Mouse (Mus musculus) hindbrain, postnatal 0 days (tissue): Measurements from ENCODE around the gene P2ry14. TPM values are rescaled to one million over a fixed set of nuclear protein-coding genes. Genes with fewer than 3 reads are reported as not detected.
"Not testable (repeated sequence)": the region's sequence is repeated elsewhere in the genome, so short reads cannot be mapped to it uniquely, and the experiment has no call there.

Source experiments
- ATAC-seq: fragments of 200-750 bp; cut with Nextera tagmentation; 2 replicates; pipeline ENCODE4 v1.8.0; 2017; ENCODE audit warnings: mild to moderate bottlenecking, moderate TSS enrichment, moderate library complexity
- DNase-seq: peaks from one replicate; pipeline ENCODE4 v3.0.0-alpha.2; 2015; ENCODE audit warnings: low spot score
- H3K27ac ChIP-seq: fragments of 300-500 bp; sonication (generic); 2 replicates; pipeline ENCODE4 v1.5.1; 2014; ENCODE audit warnings: mild to moderate bottlenecking
- H3K27me3 ChIP-seq: fragments of 300-500 bp; sonication (generic); 2 replicates; pipeline ENCODE4 v1.6.1; 2014; ENCODE audit warnings: low read length, mixed read lengths; ENCODE audit not compliant: insufficient read depth
- H3K36me3 ChIP-seq: fragments of 300-500 bp; sonication (generic); 2 replicates; pipeline ENCODE4 v1.6.1; 2014; ENCODE audit warnings: low read length, mixed read lengths; ENCODE audit not compliant: insufficient read depth
- H3K4me1 ChIP-seq: fragments of 300-500 bp; sonication (generic); 2 replicates; pipeline ENCODE4 v1.6.1; 2014; ENCODE audit warnings: antibody characterized with exemption, low read length, mixed read lengths; ENCODE audit not compliant: insufficient read depth
- H3K4me2 ChIP-seq: fragments of 300-500 bp; sonication (generic); 2 replicates; pipeline ENCODE4 v1.6.1; 2014; ENCODE audit warnings: low read depth, mild to moderate bottlenecking, low read length, moderate library complexity, mixed read lengths
- H3K4me3 ChIP-seq: fragments of 300-500 bp; sonication (generic); 2 replicates; pipeline ENCODE4 v1.5.1; 2014; ENCODE audit warnings: low read length
- H3K9ac ChIP-seq: fragments of 300-500 bp; sonication (generic); replicated peaks from 2 replicates; pipeline ENCODE4 v1.6.1; 2014; ENCODE audit warnings: mild to moderate bottlenecking, low read length, moderate library complexity, mixed read lengths
- H3K9me3 ChIP-seq: fragments of 300-500 bp; sonication (generic); 2 replicates; pipeline ENCODE4 v1.6.1; 2016; ENCODE audit warnings: low read length, mixed read lengths
- CTCF ChIP-seq: IDR thresholded peaks from 2 replicates; pipeline ENCODE4 v1.5.1; 2016; ENCODE audit warnings: antibody characterized with exemption, control low read depth, low read depth
- WGBS: fragments of 180-500 bp; shearing (Covaris S2); extraction: QIAGEN DNeasy Blood & Tissue Kit; methylation state at CpG from one replicate; pipeline ENCODE4 v1.1.7; 2014; 5-methylcytosine and 5-hydroxymethylcytosine counted together
- polyA plus RNA-seq: library from polyadenylated mRNA; unstranded; fragments of >200 nt; fragmentation: Nextera tagmentation; extraction: Ambion mirVana; gene quantifications from 2 replicates; pipeline ENCODE4 v1.2.1, GENCODE M21; 2015
- total RNA-seq: library from RNA; depleted of rRNA; stranded (reverse); fragments of >200 nt; gene quantifications from 2 replicates; pipeline ENCODE4 v1.2.3, GENCODE M21; 2014

The P2ry14 gene
- total and polyA plus RNA-seq, 2 experiments from 2014 or later = 1.7 to 4.4 TPM

DNA sequence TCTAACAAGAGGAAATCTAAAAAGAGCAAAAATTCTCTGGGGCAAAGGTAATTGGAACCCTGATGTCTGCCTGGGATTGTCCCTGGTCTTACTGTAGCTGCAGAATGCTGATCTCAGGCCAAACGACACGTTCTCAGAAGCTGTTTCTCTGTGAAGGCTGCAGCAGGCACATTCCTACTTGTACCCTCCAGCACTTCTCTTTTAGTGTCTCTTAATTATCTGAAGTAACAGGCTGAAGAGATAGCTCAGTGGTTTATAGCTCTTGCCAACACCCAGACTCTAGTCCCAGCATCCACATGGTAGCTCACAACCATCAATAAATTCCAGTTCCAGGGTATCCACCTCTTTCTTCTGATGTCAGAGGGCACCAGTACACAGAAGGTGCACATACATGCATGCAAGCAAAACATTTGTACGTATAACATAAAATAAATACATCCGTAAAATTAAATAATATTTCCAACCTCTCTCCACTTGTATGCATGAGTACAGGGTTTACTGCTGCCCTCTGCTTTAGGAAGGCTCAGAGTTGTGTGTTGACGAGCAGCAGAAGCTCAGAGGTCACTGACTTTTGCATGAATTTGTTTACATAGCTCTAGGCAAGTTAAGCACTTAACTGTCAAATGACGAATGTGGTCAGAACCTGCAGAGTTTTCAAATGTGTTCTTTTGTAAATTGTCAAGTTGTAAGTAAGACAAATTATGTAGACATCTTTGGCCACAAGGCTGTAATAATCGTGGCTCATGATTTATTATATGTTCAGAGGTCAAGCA is 27.4 kb downstream of the P2ry14 start:
- WGBS = 65% methylated on average over 7 of the region's 7 CpGs

DNA sequence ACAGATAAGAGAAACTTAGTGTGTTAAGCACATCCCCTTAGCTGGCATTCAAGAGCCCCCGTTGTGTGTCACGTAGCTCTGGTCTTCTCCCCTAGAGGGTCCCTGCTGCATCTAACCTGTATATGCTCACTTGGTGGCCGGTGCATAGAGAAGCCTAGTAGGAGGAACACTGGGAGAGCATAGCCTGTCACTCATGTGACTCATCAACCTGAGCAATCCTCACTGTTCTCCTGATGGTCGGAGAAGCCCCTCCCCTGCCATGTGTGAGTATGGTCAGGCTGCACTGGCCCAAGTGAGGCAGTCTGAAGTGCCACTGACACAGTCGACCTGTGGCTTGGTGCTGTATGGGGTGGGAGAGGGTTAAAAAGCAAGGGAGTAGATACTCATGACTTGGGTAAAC is 28.4 kb downstream of the P2ry14 start:
- Histone ChIP-seq H3K27me3 (no peaks in the 10 kb centered on the region), H3K36me3 (no peaks in the 10 kb centered on the region; the same call in 1 of the 2 replicates), H3K4me3 (no peak overlapping the region), H3K4me1 (no peaks in the 10 kb centered on the region), H3K27ac (no peak overlapping the region), H3K9me3 (no peaks in the 10 kb centered on the region), H3K9ac (no peak overlapping the region), H3K4me2 (no peak overlapping the region)
- ATAC-seq = no peak
- no peak for DNase-seq
- no peak for TF ChIP-seq CTCF
- WGBS = 73% methylated on average over 5 of the region's 5 CpGs

More for the DNA sequence above, 27.4 kb downstream of the P2ry14 start:
- no peaks in the 10 kb centered on the region for H3K9me3 ChIP-seq
- H3K4me1 ChIP-seq = no peaks in the 10 kb centered on the region
- no peak overlapping the region for H3K4me3 ChIP-seq
- no peak for TF ChIP-seq CTCF
- H3K36me3 ChIP-seq = no peaks in the 10 kb centered on the region; the same call in 1 of the 2 replicates
- H3K4me2 ChIP-seq = no peak overlapping the region
- H3K27ac ChIP-seq = no peak overlapping the region
- ATAC-seq = no peak
- H3K9ac ChIP-seq = no peak overlapping the region
- H3K27me3 ChIP-seq = no peaks in the 10 kb centered on the region
- no peak for DNase-seq

DNA sequence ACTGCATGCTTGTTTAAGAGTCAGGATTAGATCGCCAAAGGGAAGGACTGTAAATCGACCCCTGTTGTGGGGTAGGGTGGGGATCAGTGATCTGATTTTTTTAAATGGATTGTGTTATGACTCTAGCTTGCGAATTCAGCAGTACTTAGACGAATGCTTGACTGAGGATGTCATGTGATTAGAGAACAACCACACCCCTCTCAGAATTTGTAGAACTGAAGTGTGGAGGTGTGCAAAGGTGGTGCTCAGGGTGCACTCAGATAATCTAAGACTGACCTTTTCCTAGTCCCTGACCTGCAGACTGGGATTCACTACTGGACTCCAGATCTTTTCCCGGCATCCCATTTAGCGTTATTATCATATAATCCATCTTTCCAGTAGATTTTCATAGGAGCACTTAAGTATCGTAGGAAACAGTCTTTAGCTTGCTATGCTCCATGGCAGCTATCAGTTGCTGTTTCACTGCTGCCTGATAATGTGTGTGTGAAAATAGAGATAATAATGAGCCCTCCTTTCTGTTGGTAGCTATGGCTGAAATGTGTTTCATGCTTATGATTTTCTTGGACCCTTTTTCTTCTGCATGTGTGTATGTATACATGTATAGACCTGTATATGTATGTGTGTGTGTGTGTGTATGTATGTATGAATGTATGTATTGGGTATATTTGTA is 31.5 kb downstream of the P2ry14 start:
- no peak for ATAC-seq
- WGBS = 66% methylated on average over 7 of the region's 7 CpGs
- H3K9me3 ChIP-seq = no peaks in the 10 kb centered on the region
- no peak for TF ChIP-seq CTCF
- H3K4me2 ChIP-seq = no peak overlapping the region
- H3K36me3 ChIP-seq = no peaks in the 10 kb centered on the region; the same call in 1 of the 2 replicates
- H3K27me3 ChIP-seq = no peaks in the 10 kb centered on the region
- no peak for DNase-seq
- no peak overlapping the region for H3K9ac ChIP-seq
- no peak overlapping the region for H3K4me3 ChIP-seq
- no peak overlapping the region; the same call in 1 of the 2 replicates for H3K27ac ChIP-seq
- no peaks in the 10 kb centered on the region for H3K4me1 ChIP-seq

DNA sequence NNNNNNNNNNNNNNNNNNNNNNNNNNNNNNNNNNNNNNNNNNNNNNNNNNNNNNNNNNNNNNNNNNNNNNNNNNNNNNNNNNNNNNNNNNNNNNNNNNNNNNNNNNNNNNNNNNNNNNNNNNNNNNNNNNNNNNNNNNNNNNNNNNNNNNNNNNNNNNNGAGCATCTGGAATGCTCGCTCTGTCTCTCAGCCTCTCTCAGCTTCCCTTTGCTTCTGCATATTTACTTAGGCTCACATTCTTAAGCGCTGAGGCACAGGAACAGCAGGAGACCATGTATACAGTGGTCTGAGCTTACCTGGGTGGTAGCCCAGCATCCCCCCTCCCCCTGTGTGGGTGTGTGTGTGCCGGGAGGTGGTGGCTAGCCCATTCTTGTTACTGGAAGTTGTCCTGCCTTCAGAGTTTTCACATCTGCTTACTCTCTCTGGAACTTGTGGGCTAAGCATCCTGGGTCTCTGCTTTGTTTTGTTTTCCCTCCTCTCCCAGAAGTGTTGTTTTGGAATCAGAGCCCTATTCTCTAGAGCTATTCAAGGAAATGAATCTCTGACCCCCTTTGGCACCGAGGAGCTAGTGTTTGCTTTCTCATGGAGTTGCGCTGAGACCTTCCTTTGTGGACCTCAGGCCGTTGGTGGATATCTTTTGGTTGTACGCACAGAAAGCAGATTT is 32.2 kb downstream of the P2ry14 start:
- Histone ChIP-seq H3K9me3 (no peaks in the 10 kb centered on the region), H3K4me2 (no peak overlapping the region), H3K36me3 (no peaks in the 10 kb centered on the region; the same call in 1 of the 2 replicates), H3K27me3 (no peaks in the 10 kb centered on the region), H3K27ac (peak overlapping the region; percentile 15; the same call in 1 of the 2 replicates), H3K9ac (no peak overlapping the region), H3K4me1 (no peaks in the 10 kb centered on the region), H3K4me3 (no peak overlapping the region)
- TF ChIP-seq CTCF = no peak
- peak; percentile 21; the same call in 1 of the 2 replicates for ATAC-seq
- WGBS = 36% methylated on average over 7 of the region's 7 CpGs
- no peak for DNase-seq

DNA sequence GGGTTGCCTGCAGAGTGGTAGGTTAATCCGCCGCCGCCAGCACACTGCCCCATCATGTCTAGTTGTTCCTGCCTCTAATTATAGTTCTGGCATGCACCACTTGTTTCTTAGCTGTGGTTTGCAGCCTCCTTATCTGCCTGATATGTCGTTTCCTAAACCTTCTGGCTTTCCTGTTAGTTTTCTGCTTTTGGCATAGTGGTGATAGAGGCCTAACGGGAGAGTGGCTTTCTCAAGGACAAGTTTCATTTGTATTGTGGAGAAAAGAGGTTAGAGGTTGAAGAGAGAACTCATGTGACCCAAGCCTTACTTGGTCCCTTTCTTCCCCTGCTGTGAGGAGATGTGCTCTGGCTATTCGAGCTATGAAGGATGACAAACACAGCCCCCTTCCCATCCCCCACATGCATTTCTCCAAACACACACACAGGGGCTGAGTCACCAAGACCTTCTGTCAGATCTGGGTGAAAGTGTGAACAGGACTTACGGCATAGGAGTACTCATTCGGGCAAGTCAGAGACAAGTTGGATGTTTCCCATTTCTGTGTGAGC is 39.4 kb downstream of the P2ry14 start:
- 87% methylated on average over 8 of the region's 8 CpGs for WGBS
- H3K4me1 ChIP-seq = no peaks in the 10 kb centered on the region
- H3K9me3 ChIP-seq = no peaks in the 10 kb centered on the region
- no peak overlapping the region for H3K4me2 ChIP-seq
- DNase-seq (no peak), ATAC-seq (no peak)
- no peak overlapping the region for H3K27ac ChIP-seq
- H3K36me3 ChIP-seq = peaks cover 4% of the 10 kb centered on the region; the same call in 1 of the 2 replicates
- no peaks in the 10 kb centered on the region for H3K27me3 ChIP-seq
- no peak overlapping the region for H3K4me3 ChIP-seq
- no peak for TF ChIP-seq CTCF
- H3K9ac ChIP-seq = no peak overlapping the region

DNA sequence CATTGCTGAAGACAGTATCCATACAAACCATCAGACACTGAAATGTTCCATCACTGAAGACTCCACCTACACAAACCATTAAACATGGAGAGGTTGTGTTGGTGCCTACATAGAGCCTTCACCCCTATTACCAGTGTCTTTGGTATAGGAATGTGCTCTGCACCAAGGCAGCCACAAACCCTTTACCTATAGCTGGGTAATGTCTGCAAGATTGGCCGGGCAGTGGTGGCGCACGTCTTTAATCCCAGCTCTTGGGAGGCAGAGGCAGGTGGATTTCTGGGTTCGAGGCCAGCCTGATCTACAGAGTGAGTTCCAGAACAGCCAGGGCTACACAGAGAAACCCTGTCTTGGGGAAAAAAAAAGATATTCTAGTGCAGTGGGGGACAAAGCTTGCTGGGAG is 40.1 kb downstream of the P2ry14 start:
- not testable (repeated sequence) for ATAC-seq, H3K9me3 ChIP-seq, H3K27ac ChIP-seq, H3K27me3 ChIP-seq, H3K4me2 ChIP-seq, H3K4me1 ChIP-seq, H3K36me3 ChIP-seq, DNase-seq, H3K9ac ChIP-seq, H3K4me3 ChIP-seq
- 94% methylated on average over 4 of the region's 4 CpGs for WGBS
